Mouse (Mus musculus) adrenal gland, postnatal 0 days (tissue): ENCODE measurements around the gene Olfr1006. TPM values are rescaled to one million over a fixed set of nuclear protein-coding genes. Genes with fewer than 3 reads are reported as not detected.

ENCODE experiments used
- polyA plus RNA-seq: library from polyadenylated mRNA; unstranded; fragments of >200 nt; fragmentation: Nextera tagmentation; extraction: Ambion mirVana; gene quantifications from 2 replicates; pipeline ENCODE4 v1.2.1, GENCODE M21; 2015

The Olfr1006 gene
- polyA plus RNA-seq, result 0.11 TPM in 1 of 2 replicates, not detected in the other

DNA sequence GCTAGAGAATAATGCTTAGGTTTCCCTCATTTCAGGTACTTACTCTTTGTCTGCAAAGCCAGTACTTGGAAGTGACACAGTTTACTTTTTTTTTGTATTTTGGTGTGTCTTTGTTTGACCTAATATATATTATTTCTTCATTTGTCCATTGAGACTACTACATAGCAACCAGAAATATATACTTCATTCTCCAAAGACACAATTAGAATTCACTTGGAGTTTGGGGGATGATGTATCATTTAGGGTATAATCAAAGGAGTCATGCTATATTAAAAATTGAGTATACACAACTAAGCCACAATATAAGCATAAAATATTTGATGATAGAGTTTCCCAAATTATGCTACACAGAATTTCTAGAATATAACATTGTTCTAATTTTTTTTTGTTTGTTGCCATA lies at the start of gene Olfr1006:
Gene Olfr1006 (minus strand): TSS at position 101 of the 400 bp plus-strand sequence.

GRCm38 (mm10) chr2:85715119-85715518 lies 36.6 kb upstream of the Olfr1006 start, which contains the start of gene Olfr1009:
TSS of gene Olfr1009 (plus strand) at chr2:85715419.

DNA sequence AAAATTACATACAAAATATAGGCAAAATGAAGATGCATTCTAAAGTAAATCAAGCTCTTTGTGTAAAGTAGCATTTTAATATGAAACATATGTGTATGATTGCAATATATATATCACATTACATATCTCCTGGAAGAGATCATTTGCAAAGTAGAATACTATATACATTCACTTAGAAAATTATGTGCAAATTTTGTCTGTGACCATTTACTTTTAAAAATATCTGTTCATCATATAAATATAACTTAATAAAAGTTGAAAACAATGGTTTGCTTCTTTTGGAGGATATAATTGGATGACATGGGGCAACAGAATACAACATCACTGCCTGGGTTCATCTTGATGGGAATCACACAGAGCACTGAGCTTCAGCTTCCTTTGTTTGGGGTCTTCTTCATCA lies 10.6 kb upstream of the Olfr1006 start, which contains the start of gene Olfr1008:
Gene Olfr1008 (plus strand): TSS at position 301 of the 400 bp plus-strand sequence.

DNA sequence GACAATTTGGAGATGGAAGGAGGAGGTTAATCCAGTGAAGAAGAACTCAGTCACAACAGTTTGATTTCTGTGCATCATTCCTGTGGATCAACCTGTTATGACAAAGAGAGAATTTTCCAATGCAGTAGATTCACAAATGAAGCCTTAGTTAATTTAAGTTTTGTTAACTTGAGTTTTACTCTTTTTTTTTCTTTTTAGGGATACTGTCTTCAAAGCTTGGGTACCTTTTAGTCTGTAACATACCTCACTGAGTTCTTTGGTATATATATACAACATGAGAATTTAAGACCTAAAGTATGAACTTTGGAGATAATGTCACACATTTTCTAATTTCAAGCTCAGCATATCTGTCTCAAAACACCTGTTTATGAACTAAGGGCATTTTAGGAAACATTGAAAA lies 14.2 kb downstream of the Olfr1006 start, which contains the start of gene Olfr154:
Gene Olfr154 (minus strand): TSS at position 101 of the 400 bp plus-strand sequence.

DNA sequence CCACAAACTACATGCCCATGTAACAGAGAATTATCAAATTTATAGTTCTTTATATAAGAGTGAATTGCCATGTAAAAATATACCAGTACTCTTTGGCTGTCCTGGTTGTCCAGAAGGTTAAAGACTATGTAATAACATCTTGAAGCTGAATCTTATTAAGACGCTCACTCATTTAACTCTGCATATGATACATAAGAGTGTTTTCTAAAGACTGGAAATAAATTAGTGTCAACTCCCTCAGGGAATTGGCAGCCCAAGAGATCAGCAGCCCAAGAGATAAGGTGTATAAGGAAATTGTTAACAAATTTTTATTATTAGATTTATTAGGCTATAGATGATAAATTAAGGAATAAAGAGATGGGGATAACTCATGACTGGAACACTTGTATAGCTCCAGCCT lies 28.0 kb downstream of the Olfr1006 start, which contains the start of gene Olfr1002:
Gene Olfr1002 (minus strand): TSS at position 101 of the 400 bp plus-strand sequence.

Other genes with a start within 250 kb of the Olfr1006 start
- not detected in 2 replicates for gene Olfr994, start 242.3 kb downstream of the Olfr1006 start, polyA plus RNA-seq
- gene Olfr995, start 235.1 kb downstream of the Olfr1006 start, polyA plus RNA-seq, result not detected in 2 replicates
- gene 4833423E24Rik, start 159.7 kb downstream of the Olfr1006 start, polyA plus RNA-seq, result 0.19 and 0.83 TPM in 2 replicates
- gene Olfr996, start 99.6 kb downstream of the Olfr1006 start, polyA plus RNA-seq, result not detected in 2 replicates
- 0.22 TPM in 1 of 2 replicates, not detected in the other for gene Olfr998, start 89.8 kb downstream of the Olfr1006 start, polyA plus RNA-seq
- gene Olfr1000, start 66.9 kb downstream of the Olfr1006 start, polyA plus RNA-seq, result not detected in 2 replicates
- not detected in 2 replicates for gene Olfr1002, start 28.1 kb downstream of the Olfr1006 start, polyA plus RNA-seq
- not detected in 2 replicates for gene Olfr154, start 14.3 kb downstream of the Olfr1006 start, polyA plus RNA-seq
- not detected in 2 replicates for gene Olfr1008, start 10.7 kb upstream of the Olfr1006 start, polyA plus RNA-seq
- gene Olfr1009, start 36.7 kb upstream of the Olfr1006 start, polyA plus RNA-seq, result not detected in 2 replicates
- gene Olfr1012, start 84.0 kb upstream of the Olfr1006 start, polyA plus RNA-seq, result 0.05 TPM in 1 of 2 replicates, not detected in the other
- gene Olfr1013, start 88.3 kb upstream of the Olfr1006 start, polyA plus RNA-seq, result not detected in 2 replicates
- gene Olfr1014, start 93.9 kb upstream of the Olfr1006 start, polyA plus RNA-seq, result not detected in 2 replicates
- not detected in 2 replicates for gene Olfr1015, start 103.2 kb upstream of the Olfr1006 start, polyA plus RNA-seq
- not detected in 2 replicates for gene Olfr1016, start 123.8 kb upstream of the Olfr1006 start, polyA plus RNA-seq
- gene Olfr1018, start 139.7 kb upstream of the Olfr1006 start, polyA plus RNA-seq, result not detected in 2 replicates
- gene Olfr1019, start 166.7 kb upstream of the Olfr1006 start, polyA plus RNA-seq, result not detected in 2 replicates
- gene Olfr1020, start 168.3 kb upstream of the Olfr1006 start, polyA plus RNA-seq, result not detected in 2 replicates
- gene Olfr1022, start 189.8 kb upstream of the Olfr1006 start, polyA plus RNA-seq, result not detected in 2 replicates
- not detected in 2 replicates for gene Olfr1023, start 206.9 kb upstream of the Olfr1006 start, polyA plus RNA-seq
- not detected in 2 replicates for gene Olfr1024, start 226.3 kb upstream of the Olfr1006 start, polyA plus RNA-seq
- gene Olfr1025-ps1, start 236.4 kb upstream of the Olfr1006 start, polyA plus RNA-seq, result 0.13 TPM in 1 of 2 replicates, not detected in the other
- not detected in 2 replicates for gene Olfr1026, start 242.8 kb upstream of the Olfr1006 start, polyA plus RNA-seq